Mouse (Mus musculus): ENCODE data around the gene Entr1. TPM values are rescaled to one million over a fixed set of nuclear protein-coding genes. Genes with fewer than 3 reads are reported as not detected.

The Entr1 gene
- total and polyA plus RNA-seq, 2 experiments from 2014 or later = 57.2 to 67.4 TPM

GRCm38 (mm10) chr2:26367911-26368310, 21.2 kb downstream of the Entr1 start:
- 89% methylated on average over 6 of the region's 6 CpGs for WGBS
- peaks cover 83% of the 10 kb centered on the region for H3K36me3 ChIP-seq (replicated peaks; ENCODE audit: control insufficient read depth, insufficient read depth, low read length)

DNA sequence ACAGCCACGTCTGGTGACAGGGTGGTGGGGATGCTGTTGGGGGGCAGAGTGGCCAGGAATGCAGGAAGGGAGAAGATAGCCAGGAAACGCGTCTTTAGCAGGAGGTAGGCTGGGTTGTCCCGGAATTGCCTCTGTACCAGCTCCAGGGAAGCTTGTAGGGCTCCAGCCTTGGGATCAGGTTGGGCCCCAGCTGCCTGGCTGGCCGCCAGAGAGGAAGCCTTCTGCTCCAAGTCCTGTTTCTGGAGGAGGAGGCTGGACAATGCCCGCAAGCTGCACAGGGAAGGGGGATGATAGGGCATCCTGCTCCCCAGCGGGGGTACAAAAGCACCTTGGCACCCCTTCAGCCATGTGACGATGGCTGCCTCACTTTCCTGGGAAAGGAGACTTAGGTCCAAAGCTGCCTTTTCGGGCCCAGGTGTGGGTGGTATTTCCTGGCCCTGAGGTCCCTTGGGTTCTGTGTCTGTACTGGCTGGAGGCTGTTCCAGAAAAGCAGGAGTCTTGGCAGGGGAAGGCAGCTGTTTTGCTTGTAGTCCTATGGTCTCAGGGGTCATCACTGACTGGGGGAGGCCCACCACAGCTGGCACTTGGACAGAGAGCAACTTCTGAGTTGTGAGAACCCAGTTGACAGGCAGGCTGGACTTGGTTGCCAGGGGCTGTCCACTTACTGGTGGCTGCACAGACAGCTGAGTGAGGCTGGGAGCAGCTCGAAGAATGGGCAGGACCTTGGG, 24.2 kb downstream of the Entr1 start:
- peak; percentile 30 for ATAC-seq (ENCODE audit: insufficient read depth, low read depth)
- DNase-seq (ENCODE audit: low spot score) = no peak
- H3K36me3 ChIP-seq (replicated peaks; ENCODE audit: control insufficient read depth, insufficient read depth, low read length) = peaks cover 56% of the 10 kb centered on the region
- H3K4me1 ChIP-seq (ENCODE audit: control insufficient read depth, insufficient read depth) = peaks cover 12% of the 10 kb centered on the region
- H3K4me3 ChIP-seq (ENCODE audit: low read depth, low read length) = no peak overlapping the region
- H3K4me2 ChIP-seq (ENCODE audit: low read depth, low read length) = no peak overlapping the region
- WGBS = 31% methylated on average over 10 of the region's 10 CpGs
- no peaks in the 10 kb centered on the region for H3K9me3 ChIP-seq (replicated peaks; ENCODE audit: control insufficient read depth, low read length)
- H3K9ac ChIP-seq (replicated peaks; ENCODE audit: low read depth, low read length) = no peak overlapping the region
- H3K27me3 ChIP-seq (ENCODE audit: control insufficient read depth, insufficient read depth, low read length) = no peaks in the 10 kb centered on the region
- H3K27ac ChIP-seq (ENCODE audit: low read depth) = peak overlapping the region; percentile 32; the same call in 1 of the 2 replicates
- TF ChIP-seq CTCF (IDR thresholded peaks at IDR 0.05; ENCODE audit: low read depth) (no peak), EP300 (IDR thresholded peaks at IDR 0.05; ENCODE audit: low read depth) (no peak)

More at GRCm38 (mm10) chr2:26367911-26368310, 21.2 kb downstream of the Entr1 start:
- Histone ChIP-seq H3K4me3 (ENCODE audit: low read depth, low read length) (no peak overlapping the region), H3K27me3 (ENCODE audit: control insufficient read depth, insufficient read depth, low read length) (no peaks in the 10 kb centered on the region), H3K4me1 (ENCODE audit: control insufficient read depth, insufficient read depth) (peaks cover 12% of the 10 kb centered on the region), H3K9me3 (replicated peaks; ENCODE audit: control insufficient read depth, low read length) (no peaks in the 10 kb centered on the region), H3K27ac (ENCODE audit: low read depth) (no peak overlapping the region), H3K9ac (replicated peaks; ENCODE audit: low read depth, low read length) (no peak overlapping the region), H3K4me2 (ENCODE audit: low read depth, low read length) (no peak overlapping the region)
- ATAC-seq (ENCODE audit: insufficient read depth, low read depth) = no peak
- no peak for DNase-seq (ENCODE audit: low spot score)
- no peak for TF ChIP-seq CTCF (IDR thresholded peaks at IDR 0.05; ENCODE audit: low read depth)

DNA sequence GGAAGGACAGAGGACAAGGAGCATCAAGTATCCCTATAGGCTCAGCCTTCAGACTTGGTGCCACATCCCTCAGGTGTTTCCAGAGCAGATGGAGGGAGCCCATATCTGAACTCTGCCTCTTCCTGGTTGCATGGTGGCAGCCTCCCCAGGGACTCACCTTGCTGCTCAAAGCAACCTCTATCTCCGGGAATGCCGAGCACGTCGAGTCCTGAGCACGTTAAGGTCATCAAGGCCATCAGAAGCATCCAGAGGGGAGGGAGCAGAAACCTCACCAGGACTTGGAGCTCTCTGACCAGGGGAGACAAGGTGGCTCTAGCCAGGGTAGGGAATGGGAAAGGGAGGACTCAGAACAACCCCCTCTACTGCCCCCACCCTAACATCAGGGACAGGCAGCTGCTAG, 25.6 kb downstream of the Entr1 start:
- DNase-seq (ENCODE audit: low spot score) (no peak), ATAC-seq (ENCODE audit: insufficient read depth, low read depth) (no peak)
- H3K27me3 ChIP-seq (ENCODE audit: control insufficient read depth, insufficient read depth, low read length) = no peaks in the 10 kb centered on the region
- H3K4me3 ChIP-seq (ENCODE audit: low read depth, low read length) = no peak overlapping the region
- TF ChIP-seq EP300 (IDR thresholded peaks at IDR 0.05; ENCODE audit: low read depth) (no peak), CTCF (IDR thresholded peaks at IDR 0.05; ENCODE audit: low read depth) (no peak)
- H3K27ac ChIP-seq (ENCODE audit: low read depth) = no peak overlapping the region
- peaks cover 12% of the 10 kb centered on the region for H3K4me1 ChIP-seq (ENCODE audit: control insufficient read depth, insufficient read depth)
- H3K9ac ChIP-seq (replicated peaks; ENCODE audit: low read depth, low read length) = no peak overlapping the region
- no peak overlapping the region for H3K4me2 ChIP-seq (ENCODE audit: low read depth, low read length)
- H3K9me3 ChIP-seq (replicated peaks; ENCODE audit: control insufficient read depth, low read length) = no peaks in the 10 kb centered on the region
- peaks cover 42% of the 10 kb centered on the region for H3K36me3 ChIP-seq (replicated peaks; ENCODE audit: control insufficient read depth, insufficient read depth, low read length)
- 54% methylated on average over 5 of the region's 5 CpGs for WGBS

DNA sequence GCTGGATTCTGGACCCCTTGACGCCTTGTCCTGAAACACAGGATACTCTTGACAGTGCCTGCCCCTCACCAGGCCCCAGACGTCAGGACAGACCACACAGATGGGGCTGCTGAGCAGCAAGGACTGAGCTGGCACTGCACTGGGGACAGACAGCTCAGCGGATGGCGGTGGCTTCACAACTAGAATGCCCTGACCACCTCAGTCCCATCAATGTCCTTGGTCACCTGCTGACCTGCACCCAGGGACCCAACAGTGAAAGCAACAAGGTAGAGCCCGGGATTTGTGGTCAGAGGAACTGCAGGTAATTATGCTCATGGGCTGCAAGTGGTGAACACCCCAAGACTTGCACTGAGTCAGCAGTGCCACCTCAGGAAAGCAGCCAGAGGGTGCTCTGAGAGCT, 26.1 kb downstream of the Entr1 start:
- peaks cover 37% of the 10 kb centered on the region for H3K36me3 ChIP-seq (replicated peaks; ENCODE audit: control insufficient read depth, insufficient read depth, low read length)
- H3K27ac ChIP-seq (ENCODE audit: low read depth) = no peak overlapping the region
- TF ChIP-seq EP300 (IDR thresholded peaks at IDR 0.05; ENCODE audit: low read depth) = no peak
- TF ChIP-seq CTCF (IDR thresholded peaks at IDR 0.05; ENCODE audit: low read depth) = no peak
- ATAC-seq (ENCODE audit: insufficient read depth, low read depth) (no peak), DNase-seq (ENCODE audit: low spot score) (no peak)
- H3K27me3 ChIP-seq (ENCODE audit: control insufficient read depth, insufficient read depth, low read length) = no peaks in the 10 kb centered on the region
- H3K4me1 ChIP-seq (ENCODE audit: control insufficient read depth, insufficient read depth) = peaks cover 12% of the 10 kb centered on the region
- 81% methylated on average over 5 of the region's 5 CpGs for WGBS
- no peaks in the 10 kb centered on the region for H3K9me3 ChIP-seq (replicated peaks; ENCODE audit: control insufficient read depth, low read length)
- no peak overlapping the region for H3K9ac ChIP-seq (replicated peaks; ENCODE audit: low read depth, low read length)
- H3K4me2 ChIP-seq (ENCODE audit: low read depth, low read length) = no peak overlapping the region
- H3K4me3 ChIP-seq (ENCODE audit: low read depth, low read length) = no peak overlapping the region

DNA sequence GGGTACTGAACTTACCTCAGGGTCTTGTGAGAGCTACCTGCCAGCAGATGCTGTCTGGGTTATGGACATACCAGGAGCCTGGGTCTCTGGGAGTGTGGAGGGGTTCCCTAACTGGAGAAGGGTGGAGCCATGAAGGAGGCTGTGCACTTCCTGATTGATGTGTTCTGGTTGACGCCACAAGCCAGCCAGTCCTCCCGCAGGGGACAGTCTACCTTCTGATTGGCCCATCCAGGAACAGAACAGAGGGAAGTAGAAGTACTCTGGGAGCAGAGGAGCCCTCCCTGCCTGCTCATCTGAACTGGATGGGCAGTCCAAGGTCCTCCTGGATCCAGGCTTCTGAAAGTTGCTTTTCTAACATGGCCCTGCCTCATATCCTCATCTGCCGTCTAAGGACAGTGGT, 28.3 kb downstream of the Entr1 start, which contains the start of gene Card9:
Gene Card9, minus strand, starts transcription at position 147 of the 400 bp plus-strand sequence.
- H3K27ac ChIP-seq (ENCODE audit: low read depth) = peak within 1 kb of the TSS; percentile 22
- 53% methylated on average over 3 of the region's 3 CpGs for WGBS
- no peak for DNase-seq (ENCODE audit: low spot score)

More for the DNA sequence above, 28.3 kb downstream of the Entr1 start, which contains the start of gene Card9:
- Histone ChIP-seq H3K9me3 (replicated peaks; ENCODE audit: control insufficient read depth, low read length) (no peaks in the 10 kb centered on the region), H3K9ac (replicated peaks; ENCODE audit: low read depth, low read length) (no peak within 1 kb of the TSS), H3K4me2 (ENCODE audit: low read depth, low read length) (no peak within 1 kb of the TSS), H3K36me3 (replicated peaks; ENCODE audit: control insufficient read depth, insufficient read depth, low read length) (peaks cover 15% of the 10 kb centered on the region), H3K27me3 (ENCODE audit: control insufficient read depth, insufficient read depth, low read length) (no peaks in the 10 kb centered on the region), H3K4me3 (ENCODE audit: low read depth, low read length) (no peak within 1 kb of the TSS), H3K4me1 (ENCODE audit: control insufficient read depth, insufficient read depth) (peaks cover 12% of the 10 kb centered on the region)
- no peak for TF ChIP-seq EP300 (IDR thresholded peaks at IDR 0.05; ENCODE audit: low read depth)
- no peak for TF ChIP-seq CTCF (IDR thresholded peaks at IDR 0.05; ENCODE audit: low read depth)
- ATAC-seq (ENCODE audit: insufficient read depth, low read depth) = no peak

All from heart, postnatal 0 days (tissue).